Mouse (Mus musculus) kidney, postnatal 10 days (tissue): ENCODE results near the gene Rassf5.
"Not testable (repeated sequence)": the region's sequence is repeated elsewhere in the genome, so short reads cannot be mapped to it uniquely, and the experiment has no call there.

Experiments used
- DNase-seq: peaks from one replicate; pipeline ENCODE4 v3.0.0; 2021; ENCODE audit warnings: mixed read lengths

Rassf5 gene

DNA sequence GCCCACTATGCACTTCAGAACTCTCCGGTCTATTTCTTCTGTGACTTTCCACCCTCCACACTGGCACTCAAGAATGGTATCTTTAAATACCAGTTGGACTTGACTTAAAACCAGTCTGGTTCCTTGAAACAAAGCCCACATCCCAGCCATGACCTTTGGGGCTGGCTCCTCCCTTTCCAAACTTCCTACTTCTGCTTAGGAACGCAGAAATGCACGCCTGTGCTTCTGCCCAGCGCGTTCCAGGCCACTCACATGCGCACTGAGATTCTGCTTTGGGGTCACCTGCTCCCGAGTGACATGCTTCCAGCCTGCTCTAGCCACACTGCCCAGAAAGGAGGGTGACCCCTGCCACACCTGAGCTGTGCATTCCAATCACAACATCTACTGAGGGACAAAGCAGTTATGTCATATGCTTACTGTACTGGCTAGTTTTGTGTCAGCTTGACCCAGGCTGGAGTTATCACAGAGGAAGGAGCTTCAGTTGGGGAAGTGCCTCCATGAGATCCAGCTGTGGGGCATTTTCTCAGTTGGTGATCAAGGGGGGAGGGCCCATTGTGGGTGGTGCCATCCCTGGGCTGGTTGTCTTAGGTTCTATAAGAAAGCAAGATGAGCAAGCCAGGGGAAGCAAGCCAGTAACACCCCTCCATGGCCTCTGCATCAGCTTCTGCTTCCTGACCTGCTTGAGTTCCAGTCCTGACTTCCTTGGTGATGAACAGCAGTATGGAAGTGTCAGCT is 7.6 kb upstream of the Rassf5 start:
- DNase-seq = not testable (repeated sequence)

GRCm38 (mm10) chr1:131246433-131247395 is 1.7 kb upstream of the Rassf5 start:
- DNase-seq = peak; percentile 72

- peak; percentile 75 for DNase-seq
Observed at GRCm38 (mm10) chr1:131245926-131246325, 868 bp upstream of the Rassf5 start.

- peak; percentile 45 for DNase-seq
Observed at GRCm38 (mm10) chr1:131244536-131245088, 446 bp downstream of the Rassf5 start.

GRCm38 (mm10) chr1:131242956-131243355 is 2.1 kb downstream of the Rassf5 start:
- DNase-seq = no peak

DNA sequence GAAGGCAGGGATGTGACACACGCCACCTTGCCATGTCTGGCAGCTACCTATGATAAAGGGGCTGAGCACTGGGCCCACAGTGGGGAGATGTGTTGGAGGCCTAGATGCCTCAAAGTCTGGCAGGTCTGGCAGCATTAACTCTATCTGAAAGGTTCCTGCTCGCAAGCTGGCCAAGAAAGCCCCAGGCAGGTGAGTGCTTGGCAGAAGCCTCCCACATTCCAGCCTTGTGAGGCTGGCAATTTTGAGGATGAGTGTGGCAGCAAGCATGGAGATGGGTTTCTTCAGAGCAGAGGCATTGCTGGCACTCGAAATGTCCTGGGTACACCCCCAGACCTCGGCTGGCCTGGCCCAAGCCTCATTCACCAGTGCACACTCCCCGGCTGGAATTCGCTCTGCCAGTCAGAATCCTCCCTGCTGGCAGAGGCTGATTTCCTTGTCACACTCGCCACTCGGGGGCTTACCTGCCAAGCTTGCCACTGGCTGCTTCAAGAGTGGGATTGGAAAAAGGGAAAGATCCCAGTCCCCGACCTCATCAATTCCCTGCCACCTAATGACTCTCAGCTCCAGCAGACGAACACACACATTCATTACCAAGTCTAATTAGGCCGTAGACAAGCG is 5.4 kb downstream of the Rassf5 start:
- no peak for DNase-seq

DNA sequence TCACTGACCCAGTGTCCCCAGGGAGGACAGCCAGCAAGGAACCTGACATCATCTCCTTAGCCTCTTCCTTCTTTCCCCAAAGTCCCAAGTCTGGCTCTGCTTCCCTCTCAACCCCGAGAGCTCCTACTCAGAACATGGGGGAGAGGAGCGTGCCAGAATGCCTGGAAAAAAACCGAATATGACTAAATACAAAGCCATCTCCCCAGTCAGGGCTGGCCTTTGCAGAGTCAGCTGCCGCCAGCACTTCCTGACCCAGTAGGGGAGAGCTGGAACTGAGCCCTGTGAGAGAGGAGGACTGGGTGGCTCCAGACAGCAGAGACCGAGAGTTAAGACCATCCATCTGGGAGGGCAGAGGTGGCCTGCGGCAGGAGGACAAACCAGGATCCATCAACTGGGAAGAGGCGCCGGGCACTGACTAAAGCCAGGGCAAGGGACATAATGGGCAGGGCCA is 6.1 kb downstream of the Rassf5 start:
- peak; percentile 82 for DNase-seq

- no peak for DNase-seq
Observed at GRCm38 (mm10) chr1:131236077-131236476, 9.0 kb downstream of the Rassf5 start.

DNA sequence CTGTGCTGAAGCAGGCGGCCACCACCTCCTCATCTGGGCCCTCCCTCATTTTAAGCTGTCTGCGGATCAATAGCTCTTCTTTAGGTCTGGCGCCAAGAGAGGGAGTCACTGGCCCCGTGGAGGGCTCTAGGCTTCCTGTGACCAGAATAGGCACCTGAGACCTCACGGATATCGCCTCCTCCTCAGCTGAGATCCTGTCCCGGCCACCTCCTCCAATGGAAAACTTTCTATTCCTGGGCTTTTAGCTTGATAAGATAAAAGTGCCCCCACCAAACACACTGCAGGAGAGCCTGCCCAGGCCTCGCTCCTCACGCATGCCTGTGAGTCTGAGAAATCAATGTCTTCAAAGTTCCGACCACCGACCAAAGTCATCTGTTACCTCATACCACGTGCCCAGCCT is 11.5 kb downstream of the Rassf5 start:
- no peak for DNase-seq

DNA sequence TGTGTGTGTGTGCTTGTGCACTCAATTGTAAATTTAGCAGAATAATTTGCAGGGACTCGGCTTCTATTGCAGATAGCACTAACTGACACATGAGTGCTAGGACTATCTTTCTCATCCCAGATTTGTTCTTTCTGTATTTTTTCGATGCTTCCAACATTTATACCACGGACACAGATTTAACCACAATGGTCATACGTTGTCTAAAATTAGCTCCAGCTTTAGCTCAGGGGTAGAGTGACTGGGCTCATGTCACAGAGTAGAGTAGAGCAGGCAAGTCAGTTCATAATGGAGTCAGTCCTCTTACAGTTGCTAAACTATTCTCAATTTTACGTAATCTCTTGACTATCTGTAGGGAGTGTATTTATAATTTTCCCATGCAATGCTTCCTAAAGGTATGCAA is 16.4 kb downstream of the Rassf5 start:
- DNase-seq = no peak

- DNase-seq = no peak
Observed at GRCm38 (mm10) chr1:131228225-131228624, 16.8 kb downstream of the Rassf5 start.

GRCm38 (mm10) chr1:131224848-131225471 is 20.1 kb downstream of the Rassf5 start:
- DNase-seq = peak; percentile 58

DNA sequence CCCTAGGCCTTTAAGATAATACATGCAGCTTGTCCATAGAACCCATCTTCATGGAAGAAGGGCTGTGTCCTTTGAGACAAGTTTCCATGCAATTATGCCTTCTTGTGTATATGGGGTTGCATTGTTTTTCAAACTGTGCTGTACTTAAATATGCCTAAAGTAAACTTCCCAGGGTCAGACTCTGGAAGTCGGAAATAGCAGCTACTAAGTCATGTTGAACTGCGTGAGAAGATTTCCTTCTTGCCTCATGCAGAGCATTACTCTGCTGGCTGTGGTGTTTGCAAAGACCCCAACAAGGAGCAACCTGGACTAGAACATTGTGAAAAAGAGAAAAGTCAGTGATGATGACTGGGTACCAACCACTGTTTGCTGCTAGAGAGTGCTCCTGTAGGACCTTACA is 21.7 kb downstream of the Rassf5 start:
- no peak for DNase-seq

- no peak for DNase-seq
Observed at GRCm38 (mm10) chr1:131221822-131222590, 23.1 kb downstream of the Rassf5 start.

GRCm38 (mm10) chr1:131218933-131219332 is 26.1 kb downstream of the Rassf5 start:
- DNase-seq = no peak

DNA sequence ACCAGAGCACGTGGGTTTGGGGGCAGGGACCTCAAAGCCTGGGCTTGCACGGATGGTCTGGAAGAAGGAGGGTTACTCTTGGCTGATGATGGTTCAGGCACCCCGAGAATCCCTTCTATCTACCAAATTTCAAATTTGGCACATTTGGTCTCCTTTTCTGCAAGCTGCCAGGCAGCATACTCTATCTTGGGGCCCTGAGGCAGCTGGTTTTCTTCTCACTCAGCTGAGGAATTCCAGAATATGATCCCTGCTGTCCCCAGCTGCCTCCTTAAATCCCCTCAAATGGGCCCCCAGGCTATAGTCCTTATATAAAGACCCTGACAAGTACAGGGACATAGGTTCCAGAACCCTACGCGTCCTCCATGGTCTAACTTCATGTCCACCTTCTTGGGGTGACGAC is 31.7 kb downstream of the Rassf5 start:
- no peak for DNase-seq

GRCm38 (mm10) chr1:131212956-131213355 is 32.1 kb downstream of the Rassf5 start:
- DNase-seq = no peak

DNA sequence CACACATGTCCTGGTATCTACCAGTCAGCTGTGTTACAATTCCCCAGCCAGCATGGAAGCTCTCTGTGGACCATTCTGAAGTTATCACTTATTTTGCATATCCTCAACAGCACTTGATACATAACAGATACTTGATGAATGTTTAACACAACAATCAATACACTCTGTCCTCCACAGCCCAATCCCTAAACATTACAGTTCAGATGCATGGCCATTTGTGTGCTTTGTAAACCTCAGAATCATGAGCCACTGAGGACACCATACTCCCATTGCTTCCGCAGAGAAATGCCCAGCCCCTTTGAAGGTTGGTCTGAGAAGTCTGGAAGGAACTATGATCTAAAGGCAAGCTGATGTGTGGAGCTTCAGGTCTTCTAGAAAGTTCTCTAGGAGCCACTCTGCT is 33.4 kb downstream of the Rassf5 start:
- DNase-seq = no peak

DNA sequence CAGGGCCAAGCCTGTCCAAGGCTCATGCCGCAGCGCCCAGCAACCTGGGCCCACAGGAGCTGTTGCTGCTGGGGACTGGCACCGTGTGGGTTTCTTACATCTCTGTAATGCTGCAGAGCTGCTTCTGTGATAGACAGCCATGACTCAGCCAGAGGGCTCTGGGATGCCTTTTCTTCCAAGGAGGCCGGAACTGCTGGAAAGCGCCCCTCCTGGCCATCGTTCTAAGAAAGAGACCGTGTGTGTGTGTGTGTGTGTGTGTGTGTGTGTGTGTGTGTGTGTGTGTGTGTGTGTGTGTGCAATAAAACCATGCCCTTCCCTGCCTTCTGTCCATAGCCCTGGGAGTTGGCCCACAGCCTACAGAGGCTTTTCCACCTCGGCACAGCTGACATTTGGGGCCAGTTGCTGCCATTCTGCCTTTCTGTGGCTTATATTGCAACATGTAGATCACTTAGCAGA is 35.1 kb downstream of the Rassf5 start:
- no peak for DNase-seq

DNA sequence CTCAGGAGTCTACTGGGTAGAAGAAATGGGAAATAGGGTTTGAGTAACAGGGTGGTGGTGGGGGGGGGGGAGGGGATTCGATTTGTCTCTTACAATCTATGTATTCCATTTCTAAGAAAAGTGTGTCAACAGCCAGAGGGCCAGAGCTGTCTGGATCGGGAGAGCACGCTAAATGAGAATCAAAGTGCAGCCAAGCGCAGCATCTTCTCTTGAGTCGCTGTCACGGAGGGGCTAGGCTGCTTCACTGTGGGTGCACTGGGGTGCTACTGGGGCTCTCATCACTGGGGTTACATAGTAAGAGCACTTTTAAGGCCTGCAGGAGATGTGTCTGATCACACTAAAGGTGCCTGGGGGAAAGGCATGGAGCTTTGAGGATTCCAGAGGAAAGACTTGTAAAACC is 36.3 kb downstream of the Rassf5 start:
- DNase-seq = no peak

DNA sequence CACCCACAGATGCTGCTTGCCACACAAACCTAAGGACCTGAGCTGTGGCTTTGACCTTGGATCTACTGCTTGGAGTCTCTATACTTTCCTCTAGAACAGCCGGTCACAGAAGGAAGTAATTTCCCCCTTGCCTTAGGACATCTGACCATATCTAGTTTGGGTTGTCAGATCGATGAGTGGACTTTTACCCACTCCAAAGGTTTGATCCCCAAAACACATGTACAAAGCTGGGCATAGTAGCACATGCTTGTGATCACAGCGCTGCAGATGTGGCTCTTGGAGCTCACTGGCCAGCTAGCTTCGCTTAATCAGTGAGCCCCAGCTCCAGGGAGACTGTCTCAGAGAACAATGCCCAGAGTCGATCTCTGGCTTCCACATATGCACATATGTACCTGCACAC is 37.0 kb downstream of the Rassf5 start:
- DNase-seq = no peak

DNA sequence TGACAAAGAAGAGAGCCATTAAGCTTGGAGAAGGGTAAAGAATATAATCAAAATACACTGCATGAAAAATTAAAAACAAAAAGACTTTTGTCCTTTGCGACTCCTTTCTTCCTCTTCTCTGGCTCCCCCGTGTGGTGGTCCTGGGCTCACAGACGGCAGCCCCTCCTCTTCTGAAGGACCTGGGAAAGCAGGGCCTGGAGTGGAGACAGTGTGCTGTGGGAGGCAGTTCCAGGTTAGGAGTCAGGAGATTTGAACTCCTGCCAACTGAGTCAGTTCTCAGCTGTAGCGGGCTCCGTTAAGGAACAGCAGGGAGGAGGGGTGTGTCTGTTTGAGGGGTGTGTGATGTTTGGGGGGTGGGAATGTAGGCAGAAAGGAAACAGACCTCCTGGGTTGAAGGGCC is 37.5 kb downstream of the Rassf5 start:
- DNase-seq = peak; percentile 89
